14 mouse cellular contexts compared by ENCODE assay signal in genomic region chr6:67161610-67162009, GRCm38 (mm10).
DNase-seq lines count a peak whose midpoint lies in the region; ATAC-seq lines count a peak whose summit lies in the region.
"Had no signal": no experiment of that assay in that cellular context is flagged by ENCODE, and none has a peak within 500 bp of the region (broad histone marks: within the 10 kb centered on the region; RNA-seq: fewer than 3 reads in every experiment).

No protein-coding gene starts in this region.

- ATAC-seq in liver, embryonic 15.5 days (ENCODE audit: insufficient read depth): peak; percentile 97
- ATAC-seq in megakaryocyte progenitor cell, adult 5-6 weeks (replicated peaks; ENCODE audit: poor library complexity): peak; percentile 75
- ATAC-seq in CD4-positive, CD25-positive, alpha-beta regulatory T cell, adult 4 months: no peak

- peak overlapping the region; percentile 62 for H3K4me2 ChIP-seq in liver, embryonic 15.5 days
- H3K4me2 ChIP-seq: hindbrain, embryonic 12.5 days; midbrain, embryonic 11.5 days had no signal

- peak overlapping the region; percentile 33 for H3K9ac ChIP-seq in liver, embryonic 15.5 days
- H3K9ac ChIP-seq: hindbrain, embryonic 12.5 days had no signal

- intact Hi-C loops in heart, postnatal 14 days (cut with DNase I): no loop called here

- H3K4me1 ChIP-seq in heart, embryonic 10.5 days: peaks cover 3% of the 10 kb centered on the region; the same call in 1 of the 2 replicates
- peaks cover 77% of the 10 kb centered on the region for H3K4me1 ChIP-seq in liver, embryonic 15.5 days (replicated peaks)

- H3K36me3 ChIP-seq in heart, embryonic 10.5 days: no peaks in the 10 kb centered on the region
- no peaks in the 10 kb centered on the region for H3K36me3 ChIP-seq in liver, embryonic 15.5 days (replicated peaks)
- H3K36me3 ChIP-seq: hindbrain, embryonic 12.5 days had no signal

- 56% methylated on average over 7 of the region's 7 CpGs for WGBS in heart, embryonic 10.5 days
- WGBS in liver, embryonic 15.5 days (ENCODE audit: insufficient replicate concordance): 13% methylated on average over 7 of the region's 7 CpGs

- H3K9me3 ChIP-seq in heart, embryonic 10.5 days: no peaks in the 10 kb centered on the region
- H3K9me3 ChIP-seq in liver, embryonic 15.5 days (replicated peaks): no peaks in the 10 kb centered on the region
- H3K9me3 ChIP-seq: hindbrain, embryonic 12.5 days had no signal

- no peak overlapping the region for H3K27ac ChIP-seq in heart, embryonic 10.5 days
- H3K27ac ChIP-seq in liver, embryonic 15.5 days (replicated peaks): peak overlapping the region; percentile 97
- H3K27ac ChIP-seq: hindbrain, embryonic 12.5 days had no signal

- H3K27me3 ChIP-seq in heart, embryonic 10.5 days (ENCODE audit: insufficient read depth, poor library complexity, severe bottlenecking): no peaks in the 10 kb centered on the region
- no peaks in the 10 kb centered on the region for H3K27me3 ChIP-seq in liver, embryonic 15.5 days
- H3K27me3 ChIP-seq: hindbrain, embryonic 12.5 days had no signal

- no peak overlapping the region for H3K4me3 ChIP-seq in heart, embryonic 10.5 days
- H3K4me3 ChIP-seq in liver, embryonic 15.5 days (replicated peaks): peak overlapping the region; percentile 21
- H3K4me3 ChIP-seq: hindbrain, embryonic 12.5 days had no signal

- DNase-seq in heart, embryonic 10.5 days (ENCODE audit: low spot score): peak; percentile 93
- DNase-seq in heart, postnatal 14 days: no peak
- DNase-seq in c-Kit-positive CD71-positive TER-119-negative erythroid progenitor cells, embryonic 14.5 days (ENCODE audit: low read depth): peak; percentile 84
- no peak for DNase-seq in layer of hippocampus, adult 9-10 months (ENCODE audit: low spot score)
- DNase-seq in cerebellum, adult 9-10 months: no peak
- DNase-seq: adrenal gland, postnatal 14 days; cerebellum, postnatal 25 days; kidney, postnatal 10 days; thymus, postnatal 4 days had no signal

Comparison
In these comparisons a context has a peak if more than half of its experiments do, and no peak if none do; other contexts are left out.
1. DNase-seq: peak in heart, embryonic 10.5 days (single experiment) and c-Kit-positive CD71-positive TER-119-negative erythroid progenitor cells, embryonic 14.5 days (single experiment); none in heart, postnatal 14 days (0 of 2), layer of hippocampus, adult 9-10 months (single experiment) and cerebellum, adult 9-10 months (single experiment).